Mouse (Mus musculus) cerebral cortex, adult 2 months (tissue): ENCODE results near the gene Hspa12a.

Experiments
- WGBS: fragments of 180-500 bp; shearing (Covaris S2); methylation state at CpG from one replicate; pipeline ENCODE4 v1.1.7; 2018; 5-methylcytosine and 5-hydroxymethylcytosine counted together

The Hspa12a gene

DNA sequence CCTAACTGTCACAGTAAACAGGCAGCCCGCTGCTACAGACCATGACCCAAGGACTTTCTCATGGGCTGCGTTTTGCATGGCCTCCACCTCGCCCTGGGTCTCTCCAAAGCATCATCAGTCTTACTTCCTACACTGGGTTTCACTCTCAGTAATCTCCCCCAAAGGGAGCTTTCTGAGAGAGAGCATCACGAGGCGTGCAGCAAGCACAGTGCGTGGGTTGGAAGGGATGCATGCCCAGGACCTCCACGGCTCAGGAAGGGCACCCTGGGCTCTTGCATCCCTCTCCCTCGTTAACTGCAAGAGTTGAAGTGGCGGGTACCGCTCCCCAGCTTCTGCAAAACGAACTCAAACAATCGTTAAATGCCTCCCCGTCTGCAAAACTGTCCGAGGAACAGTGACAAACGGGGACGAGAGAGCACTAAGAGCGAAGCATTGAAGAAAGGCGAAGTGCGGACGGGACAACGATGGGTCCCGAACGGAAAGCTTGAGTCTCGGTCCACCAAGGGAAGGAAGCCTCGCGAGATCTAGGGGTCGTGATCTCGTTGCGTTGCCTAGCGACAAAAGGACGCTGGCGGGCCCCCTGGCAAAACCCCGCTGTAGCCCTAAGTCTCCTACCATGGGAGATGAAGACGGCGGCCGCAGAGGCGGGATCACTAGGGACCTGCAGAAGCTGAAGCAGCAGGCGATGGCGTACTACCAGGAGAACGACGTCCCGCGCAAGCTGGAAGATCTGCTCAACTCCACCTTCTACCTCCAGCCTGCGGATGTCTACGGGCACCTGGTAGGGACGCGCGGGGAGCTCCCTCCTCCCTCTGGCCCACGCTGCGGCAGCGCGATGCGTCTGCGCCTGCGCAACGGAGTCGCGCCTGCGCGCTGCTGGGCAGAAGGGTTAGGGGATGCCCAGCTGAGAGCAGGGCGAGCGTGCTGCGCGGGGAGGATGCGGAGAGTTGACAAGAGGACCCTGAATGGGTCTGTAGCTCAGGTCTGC, at the start of gene Hspa12a, which contains the start of gene Eno4:
Gene Hspa12a (minus strand): TSS at position 814 of the 988 bp plus-strand sequence.
Gene Eno4 (plus strand): TSS at position 585 of the 988 bp plus-strand sequence.
- WGBS = under 1% methylated on average over 65 of the region's 65 CpGs

GRCm38 (mm10) chr19:58981571-58981970, 38.1 kb upstream of the Hspa12a start:
- WGBS = 54% methylated on average over 9 of the region's 9 CpGs

DNA sequence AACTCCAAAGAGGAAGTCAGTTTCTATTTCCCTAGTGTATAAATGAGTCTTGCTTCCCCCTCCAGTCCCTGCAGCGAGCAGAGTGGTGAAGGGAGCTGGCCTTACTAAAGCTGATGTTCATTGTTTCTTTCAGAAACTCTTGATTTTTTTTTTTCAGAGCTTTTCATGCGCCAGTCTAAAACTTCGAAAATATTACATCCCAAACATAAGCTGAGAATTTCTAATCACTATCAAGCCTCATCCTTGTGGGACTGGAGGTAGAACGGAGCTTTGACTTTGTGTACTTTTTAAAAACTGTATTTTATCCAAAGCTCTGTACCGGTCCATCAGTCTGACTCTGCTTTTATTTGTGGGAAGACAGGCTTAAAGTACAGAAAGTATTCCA, 36.6 kb upstream of the Hspa12a start:
- 51% methylated on average over 5 of the region's 5 CpGs for WGBS

GRCm38 (mm10) chr19:58979436-58980055, 36.1 kb upstream of the Hspa12a start:
- 32% methylated on average over 13 of the region's 13 CpGs for WGBS

DNA sequence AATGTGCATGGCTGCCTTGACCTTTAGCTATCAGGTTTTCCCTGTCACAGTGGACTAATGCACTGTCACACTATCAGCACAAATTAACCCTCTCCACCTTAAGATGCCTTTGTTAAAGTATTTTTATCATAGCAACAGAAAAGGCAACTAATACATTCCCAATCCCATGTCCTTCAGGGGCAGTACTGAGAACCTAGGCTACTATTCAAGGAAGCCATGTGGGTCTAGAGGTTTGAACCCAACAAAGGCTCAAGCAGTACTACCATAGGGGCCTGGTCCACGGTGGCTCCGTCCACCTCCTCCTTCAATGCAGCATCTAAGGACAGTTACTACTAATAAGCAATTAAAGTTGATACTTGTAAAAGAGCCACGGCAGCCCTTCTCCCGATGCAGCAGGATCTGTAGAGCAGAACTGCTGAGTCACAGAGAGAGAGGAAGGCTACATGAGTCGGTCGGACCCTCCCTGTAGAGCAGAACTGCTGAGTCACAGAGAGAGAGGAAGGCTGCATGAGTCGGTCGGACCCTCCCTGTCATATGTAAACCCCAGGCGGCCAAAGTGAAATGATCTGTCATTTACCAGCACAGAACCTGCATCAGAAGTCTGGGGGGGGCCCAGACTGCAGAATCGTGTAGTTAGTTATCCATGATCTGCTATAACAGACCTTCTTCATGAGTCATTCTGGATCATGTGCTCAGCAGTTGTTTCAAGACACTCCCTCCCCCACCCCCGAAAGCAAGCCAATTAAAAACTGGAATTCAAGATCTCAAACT, 35.1 kb upstream of the Hspa12a start:
- 34% methylated on average over 11 of the region's 11 CpGs for WGBS

DNA sequence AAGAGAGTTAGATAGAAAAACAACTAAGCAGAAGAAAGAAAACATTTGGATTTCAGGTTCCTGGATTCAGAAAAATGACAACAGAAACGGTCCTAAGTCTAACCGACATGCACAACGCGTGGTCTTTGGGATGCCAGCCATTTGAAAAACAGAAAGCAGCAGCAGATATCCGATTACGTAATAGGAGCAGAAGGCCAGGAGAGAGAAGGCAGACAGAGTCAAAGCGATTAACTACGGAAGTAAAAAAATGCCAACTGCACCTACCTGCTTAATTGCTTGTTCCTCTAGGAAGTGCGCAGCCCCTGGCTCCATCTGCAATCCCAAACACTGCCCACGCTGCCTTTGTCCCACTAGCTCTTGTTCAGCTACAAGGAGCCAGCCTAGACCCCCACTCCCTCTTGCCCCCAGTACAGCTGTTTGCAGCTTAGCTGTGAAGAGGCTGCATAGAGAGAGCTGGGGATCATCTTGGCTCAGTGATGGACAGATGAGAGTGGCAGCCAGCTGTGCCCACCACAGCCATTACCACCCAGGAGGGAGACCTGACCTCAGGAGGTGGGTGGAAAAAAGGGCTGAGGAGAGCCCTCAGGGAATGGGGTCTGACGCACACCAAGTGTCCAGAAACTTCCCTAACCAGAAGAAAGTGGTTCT, 31.9 kb upstream of the Hspa12a start:
- 88% methylated on average over 11 of the region's 11 CpGs for WGBS

- WGBS = 83% methylated on average over 8 of the region's 8 CpGs
These were observed 30.7 kb upstream of the Hspa12a start for GRCm38 (mm10) chr19:58974126-58974525.

DNA sequence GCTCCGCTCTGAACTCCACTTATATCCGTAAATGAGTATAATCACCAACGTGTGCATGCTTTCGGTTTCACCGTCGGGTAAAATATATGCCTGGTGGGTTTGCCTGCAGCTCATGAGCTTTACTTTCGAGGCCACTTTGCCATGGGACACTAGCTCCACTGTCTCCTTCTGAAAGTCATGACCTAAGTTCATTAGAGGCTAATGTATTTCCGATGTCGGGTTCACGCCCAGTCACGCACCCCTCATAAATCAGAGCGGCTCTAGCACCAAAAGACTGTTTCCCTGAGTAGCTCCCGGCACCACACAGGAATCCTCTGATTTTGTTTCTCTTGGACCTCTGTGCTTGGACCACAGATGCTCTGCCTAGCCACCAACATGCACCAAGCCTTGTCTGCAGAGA, 27.4 kb upstream of the Hspa12a start:
- WGBS = 93% methylated on average over 13 of the region's 13 CpGs

DNA sequence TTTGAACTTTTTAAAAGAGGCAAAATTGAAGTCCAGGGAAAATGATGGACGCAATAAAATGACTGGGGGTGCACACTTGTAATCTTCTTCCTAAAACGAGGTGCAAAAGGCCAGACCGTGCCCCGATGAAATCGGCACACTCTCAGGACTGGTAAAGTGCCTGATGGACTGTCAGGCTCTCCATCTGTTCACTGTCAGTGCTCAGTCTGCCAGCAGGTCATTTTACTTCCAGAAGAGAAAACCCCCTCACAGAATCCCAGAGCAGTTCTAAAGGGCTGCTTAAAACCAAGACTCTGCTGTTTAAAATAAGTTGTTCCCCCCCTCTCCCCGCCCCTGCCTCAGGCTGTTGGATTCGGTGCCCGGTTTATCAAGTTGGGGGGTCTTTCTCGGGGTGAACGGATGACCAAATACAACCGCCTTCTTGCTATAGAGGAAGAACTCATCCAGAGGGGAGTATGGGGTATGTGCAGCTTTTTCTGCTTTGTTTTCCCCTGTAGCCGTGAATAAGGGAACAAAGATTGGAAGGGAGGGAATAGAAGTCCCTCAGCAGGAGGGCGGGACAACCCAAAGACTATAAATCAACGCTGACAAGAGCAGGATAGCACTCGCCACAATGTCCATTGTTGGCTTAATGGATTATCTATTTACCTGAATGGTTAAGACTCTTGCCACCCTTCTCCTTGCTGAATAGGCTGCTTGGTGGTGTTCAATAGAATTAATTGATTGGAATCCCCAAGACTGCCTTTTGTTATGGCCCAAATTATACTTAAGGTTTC, 25.5 kb upstream of the Hspa12a start:
- WGBS = 41% methylated on average over 15 of the region's 15 CpGs

GRCm38 (mm10) chr19:58963011-58963410, 19.6 kb upstream of the Hspa12a start:
- WGBS = 79% methylated on average over 8 of the region's 8 CpGs

GRCm38 (mm10) chr19:58954779-58955178, 11.3 kb upstream of the Hspa12a start:
- WGBS = 93% methylated on average over 8 of the region's 8 CpGs

DNA sequence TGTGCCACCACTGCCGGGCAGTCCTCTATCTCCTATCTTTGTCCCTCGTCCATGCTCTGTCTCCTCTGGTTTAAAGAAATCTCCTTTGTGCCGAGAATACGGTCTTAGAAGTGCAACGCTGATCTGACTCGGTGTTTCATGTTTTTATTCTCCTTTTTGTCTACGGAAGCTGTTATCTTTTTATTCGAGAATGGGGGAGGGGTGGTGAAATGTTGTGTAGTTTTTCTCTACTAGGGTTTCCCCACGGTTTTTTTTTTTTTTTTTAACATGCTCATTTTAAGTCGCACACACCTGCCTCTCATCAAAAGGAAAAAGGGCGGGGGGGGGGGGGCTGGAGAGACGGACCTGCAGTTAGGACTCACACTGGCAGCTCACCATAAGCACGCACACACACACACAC, 8.8 kb upstream of the Hspa12a start:
- WGBS = 64% methylated on average over 13 of the region's 13 CpGs

DNA sequence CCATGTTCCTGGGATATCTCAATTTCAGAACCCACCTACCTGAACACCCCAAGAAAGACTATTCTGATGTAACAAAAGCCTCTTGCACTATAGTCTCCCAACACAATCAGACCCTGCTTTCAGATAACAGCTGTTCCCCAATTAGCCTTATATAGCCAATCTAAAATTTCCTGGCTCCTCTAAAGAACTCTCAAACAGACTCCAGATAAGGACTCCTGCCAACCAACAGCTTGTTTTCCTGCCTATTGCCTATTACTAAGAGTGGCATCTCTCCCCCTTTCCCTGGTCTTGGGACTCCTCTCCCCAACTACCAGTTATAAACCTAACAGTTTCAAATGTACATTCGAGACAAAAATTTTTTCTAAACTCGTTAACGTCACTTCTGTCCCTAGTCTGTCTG, 8.1 kb upstream of the Hspa12a start:
- 52% methylated on average over 3 of the region's 3 CpGs for WGBS

DNA sequence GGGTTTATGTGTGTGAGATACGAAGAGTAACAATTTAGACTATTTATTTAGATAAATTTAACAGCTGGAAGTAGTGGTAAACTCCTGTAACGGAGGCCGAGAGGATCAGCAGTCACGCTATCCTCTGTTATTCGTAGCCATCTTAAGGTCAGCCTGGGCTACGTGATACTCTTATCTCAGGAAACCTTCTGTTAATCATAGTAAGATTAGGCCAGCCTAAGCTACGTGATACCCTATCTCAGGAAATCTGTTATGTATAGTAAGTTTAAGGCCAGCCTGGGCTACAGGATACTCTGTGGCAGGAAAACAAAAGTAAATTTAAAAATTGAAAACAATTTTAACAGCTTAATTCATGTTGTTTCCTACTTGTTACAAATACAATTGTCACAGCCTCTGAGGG, 2.5 kb upstream of the Hspa12a start:
- WGBS = 90% methylated on average over 7 of the region's 7 CpGs

- WGBS = 71% methylated on average over 4 of the region's 4 CpGs
These were observed 10.4 kb downstream of the Hspa12a start for GRCm38 (mm10) chr19:58933062-58933461.

- 66% methylated on average over 16 of the region's 16 CpGs for WGBS
These were observed 12.2 kb downstream of the Hspa12a start for GRCm38 (mm10) chr19:58931081-58931800.

DNA sequence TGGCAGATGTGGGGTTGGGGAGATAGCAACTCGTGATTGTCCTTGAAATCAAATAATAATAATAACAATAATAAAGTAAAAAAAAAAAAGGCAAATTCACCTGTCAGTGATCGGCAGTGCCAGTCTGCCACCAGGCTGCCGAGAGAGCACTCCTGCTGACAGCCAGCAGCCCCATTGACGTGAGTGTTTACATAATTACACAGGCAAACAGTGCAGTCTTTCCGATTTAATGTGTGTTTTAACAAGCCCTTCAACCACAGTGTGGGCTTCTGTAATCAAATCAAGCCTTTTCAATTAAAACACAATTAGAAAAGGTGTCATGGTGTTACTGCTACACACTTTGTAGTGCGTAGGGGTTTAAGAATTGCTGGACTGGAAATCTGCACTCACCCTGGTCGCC, 24.3 kb downstream of the Hspa12a start:
- 48% methylated on average over 7 of the region's 7 CpGs for WGBS

DNA sequence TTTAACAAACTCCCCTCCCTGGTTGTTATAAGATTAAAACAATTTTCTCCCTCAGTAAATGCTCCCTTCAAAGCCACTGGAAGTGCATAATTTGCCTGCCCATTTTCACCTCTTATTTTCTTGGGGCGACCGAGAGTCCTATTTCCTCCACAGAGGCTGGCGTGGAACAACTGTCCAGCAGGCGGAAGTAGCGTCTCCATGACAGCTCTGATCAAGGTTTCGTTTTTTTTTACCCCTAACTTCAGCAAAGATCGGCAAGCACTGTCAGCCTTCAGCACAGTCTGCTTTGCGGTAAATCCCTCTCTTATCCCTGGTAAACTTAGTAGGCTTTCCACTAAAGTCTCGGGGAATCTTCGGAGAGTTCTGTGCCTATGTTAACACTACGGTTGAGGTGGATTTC, 24.9 kb downstream of the Hspa12a start:
- WGBS = 22% methylated on average over 11 of the region's 11 CpGs

GRCm38 (mm10) chr19:58913301-58913700, 30.2 kb downstream of the Hspa12a start:
- 78% methylated on average over 6 of the region's 6 CpGs for WGBS

- 11% methylated on average over 9 of the region's 9 CpGs for WGBS
These were observed 32.1 kb downstream of the Hspa12a start for GRCm38 (mm10) chr19:58911386-58911785.
